Comparison of ENCODE assay signal across 12 mouse cellular contexts in the genomic region with DNA sequence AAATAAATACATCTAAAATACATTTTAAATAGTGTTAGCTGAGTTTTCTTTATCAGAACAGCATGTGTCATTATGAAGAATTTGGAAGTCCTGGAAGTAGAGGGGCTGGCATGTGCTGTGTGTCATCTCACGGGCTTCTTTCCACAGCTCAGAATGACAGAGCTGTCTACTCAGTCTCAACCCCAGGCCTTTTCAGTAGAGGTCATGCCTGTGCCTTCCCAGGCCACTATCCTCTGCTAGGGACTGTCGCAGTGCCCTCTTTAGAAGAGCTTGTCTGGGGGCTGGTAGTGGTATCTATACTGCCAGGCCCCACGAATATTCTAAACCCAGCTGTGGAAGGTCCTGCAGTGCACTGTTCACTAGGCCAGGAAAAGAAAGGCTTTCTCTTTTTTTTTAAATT. TPM values are rescaled to one million over a fixed set of nuclear protein-coding genes. Genes with fewer than 3 reads are reported as not detected.
DNase-seq lines count a peak whose midpoint lies in the region; ATAC-seq lines count a peak whose summit lies in the region.
"Had no signal": no experiment of that assay in that cellular context is flagged by ENCODE, and none has a peak within 500 bp of the region (broad histone marks: within the 10 kb centered on the region; RNA-seq: fewer than 3 reads in every experiment).

No protein-coding gene starts in this region.

- DNase-seq in limb, embryonic 10.5 days (ENCODE audit: low spot score), result no peak
- DNase-seq in adrenal gland, postnatal 10 days, result no peak
- DNase-seq: cerebellum, postnatal 14 days; kidney, postnatal 25 days had no signal

- H3K4me1 ChIP-seq in forebrain, embryonic 13.5 days, result peaks cover 32% of the 10 kb centered on the region
- peaks cover 32% of the 10 kb centered on the region for H3K4me1 ChIP-seq in forebrain, embryonic 12.5 days
- H3K4me1 ChIP-seq in limb, embryonic 12.5 days (replicated peaks), result peaks cover 25% of the 10 kb centered on the region
- H3K4me1 ChIP-seq in limb, embryonic 10.5 days, result peaks cover 28% of the 10 kb centered on the region
- H3K4me1 ChIP-seq in heart, embryonic 16.5 days (ENCODE audit: control insufficient read depth, insufficient read depth, low read length), result peaks cover 48% of the 10 kb centered on the region
- peaks cover 63% of the 10 kb centered on the region for H3K4me1 ChIP-seq in liver, embryonic 15.5 days (replicated peaks)

- 81% methylated on average over 3 of the region's 3 CpGs for WGBS in forebrain, embryonic 13.5 days
- WGBS in forebrain, embryonic 12.5 days, result 93% methylated on average over 3 of the region's 3 CpGs
- 86% methylated on average over 3 of the region's 3 CpGs for WGBS in limb, embryonic 12.5 days
- WGBS in limb, embryonic 10.5 days, result 83% methylated on average over 3 of the region's 3 CpGs
- WGBS in heart, embryonic 16.5 days, result 71% methylated on average over 3 of the region's 3 CpGs
- 69% methylated on average over 3 of the region's 3 CpGs for WGBS in liver, embryonic 15.5 days (ENCODE audit: insufficient replicate concordance)

- no peak overlapping the region for H3K27ac ChIP-seq in forebrain, embryonic 13.5 days
- no peak overlapping the region for H3K27ac ChIP-seq in forebrain, embryonic 12.5 days
- H3K27ac ChIP-seq in limb, embryonic 12.5 days, result no peak overlapping the region
- H3K27ac ChIP-seq in limb, embryonic 10.5 days, result no peak overlapping the region
- H3K27ac ChIP-seq in heart, embryonic 16.5 days (ENCODE audit: low read length), result peak overlapping the region; percentile 53; the same call in 1 of the 2 replicates
- H3K27ac ChIP-seq in liver, embryonic 15.5 days (replicated peaks), result no peak overlapping the region

- H3K27me3 ChIP-seq in forebrain, embryonic 13.5 days, result no peaks in the 10 kb centered on the region
- no peaks in the 10 kb centered on the region for H3K27me3 ChIP-seq in forebrain, embryonic 12.5 days
- no peaks in the 10 kb centered on the region for H3K27me3 ChIP-seq in limb, embryonic 12.5 days
- H3K27me3 ChIP-seq in limb, embryonic 10.5 days (ENCODE audit: low read depth, poor library complexity, severe bottlenecking), result no peaks in the 10 kb centered on the region
- H3K27me3 ChIP-seq in heart, embryonic 16.5 days (ENCODE audit: control insufficient read depth, insufficient read depth, low read length), result no peaks in the 10 kb centered on the region
- H3K27me3 ChIP-seq in liver, embryonic 15.5 days, result no peaks in the 10 kb centered on the region
- H3K27me3 ChIP-seq: Patski had no signal

- H3K4me2 ChIP-seq in forebrain, embryonic 13.5 days, result peak overlapping the region; percentile 82
- H3K4me2 ChIP-seq in forebrain, embryonic 12.5 days, result no peak overlapping the region
- peak overlapping the region; percentile 64 for H3K4me2 ChIP-seq in limb, embryonic 12.5 days
- peak overlapping the region; percentile 90 for H3K4me2 ChIP-seq in heart, embryonic 16.5 days (ENCODE audit: low read depth, low read length)
- H3K4me2 ChIP-seq in liver, embryonic 15.5 days, result peak overlapping the region; percentile 91

- H3K36me3 ChIP-seq in forebrain, embryonic 13.5 days (ENCODE audit: poor library complexity, severe bottlenecking), result no peaks in the 10 kb centered on the region
- no peaks in the 10 kb centered on the region for H3K36me3 ChIP-seq in forebrain, embryonic 12.5 days (replicated peaks)
- peaks cover 13% of the 10 kb centered on the region for H3K36me3 ChIP-seq in limb, embryonic 12.5 days
- peaks cover 26% of the 10 kb centered on the region for H3K36me3 ChIP-seq in limb, embryonic 10.5 days
- H3K36me3 ChIP-seq in heart, embryonic 16.5 days (ENCODE audit: control insufficient read depth, insufficient read depth), result no peaks in the 10 kb centered on the region
- no peaks in the 10 kb centered on the region for H3K36me3 ChIP-seq in liver, embryonic 15.5 days (replicated peaks)

- H3K9ac ChIP-seq in forebrain, embryonic 13.5 days, result peak overlapping the region; percentile 22; the same call in 1 of the 2 replicates
- no peak overlapping the region for H3K9ac ChIP-seq in forebrain, embryonic 12.5 days
- H3K9ac ChIP-seq in limb, embryonic 12.5 days (replicated peaks), result no peak overlapping the region
- peak overlapping the region; percentile 93 for H3K9ac ChIP-seq in heart, embryonic 16.5 days (ENCODE audit: low read length)
- H3K9ac ChIP-seq in liver, embryonic 15.5 days, result no peak overlapping the region

- H3K4me3 ChIP-seq in forebrain, embryonic 13.5 days, result 0 out of 2 replicates have a peak overlapping the region, but pooled peaks have one; percentile 79
- no peak overlapping the region for H3K4me3 ChIP-seq in forebrain, embryonic 12.5 days (replicated peaks)
- H3K4me3 ChIP-seq in limb, embryonic 12.5 days (replicated peaks), result peak overlapping the region; percentile 82; the same call in 1 of the 2 replicates
- no peak overlapping the region for H3K4me3 ChIP-seq in limb, embryonic 10.5 days
- no peak overlapping the region for H3K4me3 ChIP-seq in heart, embryonic 16.5 days (ENCODE audit: low read length)
- H3K4me3 ChIP-seq in liver, embryonic 15.5 days (replicated peaks), result peak overlapping the region; percentile 86; the same call in 1 of the 2 replicates

- no peak for ATAC-seq in forebrain, embryonic 13.5 days
- ATAC-seq in forebrain, embryonic 12.5 days (ENCODE audit: low FRiP score), result no peak
- ATAC-seq in limb, embryonic 12.5 days (ENCODE audit: insufficient number of reproducible peaks, insufficient read depth, low FRiP score, low TSS enrichment, low read depth), result no peak
- ATAC-seq in heart, embryonic 16.5 days (replicated peaks; ENCODE audit: extremely low read depth, insufficient read depth, low FRiP score), result no peak
- ATAC-seq in liver, embryonic 15.5 days (ENCODE audit: insufficient read depth), result no peak
- ATAC-seq in granulocyte monocyte progenitor cell, adult 5-6 weeks (replicated peaks; ENCODE audit: poor library complexity, severe bottlenecking), result no peak
- ATAC-seq: forebrain, embryonic 16.5 days; Patski had no signal

- H3K9me3 ChIP-seq in forebrain, embryonic 13.5 days (replicated peaks), result no peaks in the 10 kb centered on the region
- no peaks in the 10 kb centered on the region for H3K9me3 ChIP-seq in forebrain, embryonic 12.5 days
- H3K9me3 ChIP-seq in limb, embryonic 12.5 days, result no peaks in the 10 kb centered on the region
- H3K9me3 ChIP-seq in limb, embryonic 10.5 days (replicated peaks), result no peaks in the 10 kb centered on the region
- H3K9me3 ChIP-seq in heart, embryonic 16.5 days (replicated peaks; ENCODE audit: control insufficient read depth, low read length), result no peaks in the 10 kb centered on the region
- H3K9me3 ChIP-seq in liver, embryonic 15.5 days (replicated peaks), result no peaks in the 10 kb centered on the region

RNA-seq across cellular contexts. Expression of gene Rapgef1, which starts 2.1 kb away (rescaled TPM):
- polyA plus RNA-seq in forebrain, embryonic 13.5 days (2015; fragmentation: Nextera tagmentation; extraction: Ambion mirVana), result 17.8 and 19.2 TPM in 2 replicates
- 22.3 and 24.0 TPM in 2 replicates for polyA plus RNA-seq in forebrain, embryonic 12.5 days (2016; fragmentation: Nextera tagmentation; extraction: Ambion mirVana)
- 20.2 and 20.4 TPM in 2 replicates for polyA plus RNA-seq in limb, embryonic 12.5 days (2016; fragmentation: Nextera tagmentation; extraction: Ambion mirVana)
- 17.2 and 18.1 TPM in 2 replicates for polyA plus RNA-seq in limb, embryonic 10.5 days (2016; fragmentation: Nextera tagmentation; extraction: Ambion mirVana)
- polyA plus RNA-seq in heart, embryonic 16.5 days (2015; fragmentation: Nextera tagmentation; extraction: Ambion mirVana), result 11.3 and 12.9 TPM in 2 replicates
- 5.5 and 7.3 TPM in 2 replicates for polyA plus RNA-seq in liver, embryonic 15.5 days (2015; fragmentation: Nextera tagmentation; extraction: Ambion mirVana)
- 29.6 and 31.9 TPM in 2 replicates for total RNA-seq in granulocyte monocyte progenitor cell, adult 5-6 weeks (2014; fragmentation: Nextera tagmentation)
- total RNA-seq in granulocyte monocyte progenitor cell, adult 5-6 weeks (2017), result 16.7 and 21.9 TPM in 2 replicates
- total RNA-seq in adrenal gland, postnatal 10 days (2021), result 10 to 100 TPM; 58.5 to 66.5 TPM

Comparison
In these comparisons a context has a peak if more than half of its experiments do, and no peak if none do; other contexts are left out.
1. H3K4me3 ChIP-seq: peak in forebrain, embryonic 13.5 days (single experiment), limb, embryonic 12.5 days (single experiment) and liver, embryonic 15.5 days (single experiment); none in forebrain, embryonic 12.5 days (single experiment), limb, embryonic 10.5 days (single experiment) and heart, embryonic 16.5 days (single experiment).
2. H3K9ac ChIP-seq: peak in forebrain, embryonic 13.5 days (single experiment) and heart, embryonic 16.5 days (single experiment); none in forebrain, embryonic 12.5 days (single experiment), limb, embryonic 12.5 days (single experiment) and liver, embryonic 15.5 days (single experiment).